Mouse (Mus musculus) small intestine, adult 2 months (tissue): ENCODE measurements at regions not wholly inside any gene's neighbourhood (a gene's known extent, or its start where the extent isn't known, plus 50 kb on each side); places are given as distances from the start of the nearest gene placed in this dataset.
A peak's percentile ranks its signal among the peaks of the same experiment; 100 is the strongest.

Experiments
- H3K27ac ChIP-seq: fragments of 200-500 bp; 2 replicates; pipeline ENCODE4 v1.5.1; 2012; ENCODE audit warnings: low read depth, low read length, control low read depth, inconsistent platforms; ENCODE audit not compliant: insufficient read depth
- H3K27me3 ChIP-seq: fragments of 200-500 bp; 2 replicates; pipeline ENCODE4 v1.6.1; 2012; ENCODE audit warnings: mild to moderate bottlenecking, moderate library complexity, low read length, inconsistent platforms; ENCODE audit not compliant: control insufficient read depth, insufficient read depth
- H3K36me3 ChIP-seq: fragments of 200-500 bp; 2 replicates; pipeline ENCODE4 v1.6.1; 2012; ENCODE audit warnings: mild to moderate bottlenecking, low read length, control low read depth, inconsistent platforms; ENCODE audit not compliant: control insufficient read depth, insufficient read depth
- H3K4me1 ChIP-seq: fragments of 200-500 bp; 2 replicates; pipeline ENCODE4 v1.6.1; 2012; ENCODE audit warnings: low read length, inconsistent platforms, mixed read lengths; ENCODE audit not compliant: control insufficient read depth, insufficient read depth, insufficient read length
- H3K4me3 ChIP-seq: fragments of 200-500 bp; 2 replicates; pipeline ENCODE4 v1.5.1; 2012; ENCODE audit warnings: low read depth, mild to moderate bottlenecking, control low read depth, inconsistent platforms, low read length, moderate library complexity
- CTCF ChIP-seq: fragments of 200-500 bp; IDR thresholded peaks from 2 replicates; pipeline ENCODE4 v1.5.1; 2012; ENCODE audit warnings: low read depth, mild to moderate bottlenecking, control low read depth, inconsistent platforms, low read length, moderate library complexity, mixed read lengths; ENCODE audit not compliant: insufficient replicate concordance, insufficient read length; ENCODE audit errors: extremely low read depth
- POLR2A ChIP-seq: fragments of 200-500 bp; IDR thresholded peaks from 2 replicates; pipeline ENCODE4 v1.6.1; 2012; ENCODE audit warnings: low read depth, mild to moderate bottlenecking, control low read depth, inconsistent platforms, low read length, moderate library complexity
- WGBS: fragments of 180-500 bp; shearing (Covaris S2); methylation state at CpG from one replicate; pipeline ENCODE4 v1.1.7; 2018; 5-methylcytosine and 5-hydroxymethylcytosine counted together

- H3K36me3 ChIP-seq, result no peaks in the 10 kb centered on the region
- TF ChIP-seq POLR2A, result no peak
- H3K27me3 ChIP-seq, result no peaks in the 10 kb centered on the region
- 61% methylated on average over 2 of the region's 2 CpGs for WGBS
- H3K27ac ChIP-seq, result no peak overlapping the region
- no peak overlapping the region for H3K4me3 ChIP-seq
- no peaks in the 10 kb centered on the region for H3K4me1 ChIP-seq
Measured at GRCm38 (mm10) chr4:131366006-131366405, 421.8 kb downstream of the Matn1 start.

DNA sequence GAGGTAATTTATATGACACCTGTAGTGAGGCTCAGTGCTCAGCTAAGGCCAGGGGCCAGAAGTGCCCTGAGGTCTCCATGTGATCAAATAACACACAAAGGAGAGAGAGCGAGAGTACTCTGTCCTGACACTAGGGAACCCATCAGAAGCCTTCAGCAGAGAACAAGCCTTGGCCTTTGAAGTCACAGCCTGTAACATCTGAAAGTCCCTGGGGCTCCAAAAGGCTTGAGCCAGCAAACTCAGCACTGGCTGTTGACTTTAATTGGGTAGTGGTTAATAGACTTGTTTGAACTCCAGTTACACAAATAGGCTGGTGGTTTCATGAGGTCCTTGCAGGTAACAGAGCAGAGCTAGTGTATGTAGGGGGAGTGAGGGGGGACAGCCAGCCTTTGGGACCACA, 422.5 kb downstream of the Matn1 start:
- TF ChIP-seq CTCF (no peak), POLR2A (no peak)
- no peaks in the 10 kb centered on the region for H3K4me1 ChIP-seq
- no peak overlapping the region for H3K4me3 ChIP-seq
- H3K27me3 ChIP-seq, result no peaks in the 10 kb centered on the region
- H3K36me3 ChIP-seq, result no peaks in the 10 kb centered on the region
- H3K27ac ChIP-seq, result no peak overlapping the region
- WGBS, result 94% methylated on average over 1 of the region's 1 CpGs

GRCm38 (mm10) chr4:131372517-131372916, 428.3 kb downstream of the Matn1 start:
- 46% methylated on average over 16 of the region's 16 CpGs for WGBS
- no peak for TF ChIP-seq CTCF
- TF ChIP-seq POLR2A, result no peak
- Histone ChIP-seq H3K27me3 (no peaks in the 10 kb centered on the region), H3K36me3 (no peaks in the 10 kb centered on the region), H3K4me3 (no peak overlapping the region), H3K27ac (no peak overlapping the region), H3K4me1 (no peaks in the 10 kb centered on the region)

DNA sequence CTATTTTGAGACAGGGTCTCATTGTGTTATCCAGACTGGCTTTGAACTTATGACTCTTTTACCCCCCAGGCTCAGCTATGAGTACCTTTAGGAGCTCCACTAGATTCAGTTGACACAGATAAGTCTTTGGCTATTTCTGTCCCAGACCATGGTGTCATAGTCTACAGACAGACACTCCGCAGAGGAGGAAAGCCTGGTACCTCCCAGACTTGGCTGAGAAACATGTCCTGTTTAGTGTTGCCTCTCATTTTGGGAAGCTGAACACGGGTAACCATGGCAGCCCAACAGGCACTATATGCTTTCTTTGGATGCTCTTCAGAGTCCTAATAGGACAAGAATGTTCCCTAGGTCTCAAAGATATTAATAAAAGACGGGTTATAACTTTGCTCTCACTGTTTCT, 429.0 kb downstream of the Matn1 start:
- TF ChIP-seq CTCF (no peak), POLR2A (no peak)
- no peaks in the 10 kb centered on the region for H3K27me3 ChIP-seq
- WGBS, result 76% methylated on average over 3 of the region's 3 CpGs
- no peak overlapping the region for H3K27ac ChIP-seq
- no peaks in the 10 kb centered on the region for H3K4me1 ChIP-seq
- H3K36me3 ChIP-seq, result no peaks in the 10 kb centered on the region
- H3K4me3 ChIP-seq, result no peak overlapping the region

DNA sequence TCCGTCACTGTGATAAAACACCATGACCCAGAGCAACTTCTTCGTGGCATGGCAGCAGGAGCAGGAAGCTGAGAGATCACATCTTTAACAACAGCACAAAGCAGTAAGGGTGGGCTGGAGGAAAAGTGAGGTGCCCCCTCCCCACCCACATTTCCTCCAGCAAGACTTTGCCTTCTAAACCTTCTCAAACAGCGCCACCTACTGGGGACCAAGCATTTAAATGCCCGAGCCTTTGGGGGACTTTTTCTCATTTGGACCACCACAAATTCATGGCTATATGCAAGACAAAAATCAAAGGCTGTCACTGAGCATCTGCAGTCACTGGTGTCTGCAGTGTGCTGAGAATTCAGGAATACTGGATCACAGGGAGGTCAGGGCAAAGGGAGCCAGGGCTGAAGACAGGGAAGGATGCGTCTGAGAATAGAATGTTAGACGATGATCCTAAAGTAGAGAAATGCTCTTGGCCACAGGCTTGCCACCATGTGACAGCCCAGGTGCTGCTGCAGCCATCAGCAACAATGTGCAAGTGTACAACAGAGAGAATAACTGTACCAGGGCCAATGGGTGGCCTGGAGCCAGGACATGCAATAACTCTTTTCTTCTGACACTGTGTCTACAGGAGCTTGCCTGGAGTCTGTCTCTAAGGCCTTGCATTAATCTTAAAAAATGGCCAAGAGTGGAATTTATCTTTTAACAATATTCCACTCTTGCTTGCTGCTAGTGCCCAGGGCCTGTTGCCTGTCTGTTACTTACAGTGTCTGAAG, 430.5 kb downstream of the Matn1 start:
- H3K4me1 ChIP-seq, result no peaks in the 10 kb centered on the region
- no peaks in the 10 kb centered on the region for H3K27me3 ChIP-seq
- WGBS, result 87% methylated on average over 6 of the region's 6 CpGs
- TF ChIP-seq POLR2A (no peak), CTCF (peak; percentile 43; the same call in 1 of the 2 replicates)
- H3K36me3 ChIP-seq, result no peaks in the 10 kb centered on the region
- no peak overlapping the region for H3K4me3 ChIP-seq
- H3K27ac ChIP-seq, result no peak overlapping the region

DNA sequence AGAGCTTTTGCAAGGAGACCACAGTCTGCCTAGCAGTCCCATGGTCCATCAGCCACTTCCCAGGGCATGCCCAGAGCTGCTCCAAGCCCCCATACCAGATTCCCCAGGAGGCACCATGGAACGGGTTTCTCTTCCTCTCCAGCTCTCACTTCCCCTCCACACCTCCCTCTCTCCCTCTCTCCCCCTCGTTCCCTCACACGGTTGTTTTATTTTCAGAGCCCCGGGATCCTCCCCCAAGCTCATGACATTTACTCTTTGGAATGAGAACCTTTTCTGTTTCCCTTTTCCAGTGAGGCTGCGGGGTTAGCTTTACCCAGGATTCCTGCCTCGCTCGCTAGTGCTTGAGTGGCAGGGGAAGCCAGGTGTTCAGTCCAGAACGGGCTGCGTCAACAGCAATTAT, 436.9 kb downstream of the Matn1 start:
- Histone ChIP-seq H3K4me1 (no peaks in the 10 kb centered on the region), H3K27me3 (no peaks in the 10 kb centered on the region), H3K36me3 (no peaks in the 10 kb centered on the region), H3K27ac (no peak overlapping the region), H3K4me3 (no peak overlapping the region)
- no peak for TF ChIP-seq POLR2A
- TF ChIP-seq CTCF, result no peak
- WGBS, result 62% methylated on average over 9 of the region's 9 CpGs

- Histone ChIP-seq H3K27me3 (no peaks in the 10 kb centered on the region), H3K36me3 (no peaks in the 10 kb centered on the region), H3K27ac (no peak overlapping the region), H3K4me3 (no peak overlapping the region), H3K4me1 (no peaks in the 10 kb centered on the region)
- 86% methylated on average over 7 of the region's 7 CpGs for WGBS
- TF ChIP-seq CTCF, result no peak
- TF ChIP-seq POLR2A, result no peak
Measured at GRCm38 (mm10) chr4:131381529-131381928, 437.3 kb downstream of the Matn1 start.

GRCm38 (mm10) chr4:131383862-131384261, 439.7 kb downstream of the Matn1 start:
- H3K36me3 ChIP-seq, result no peaks in the 10 kb centered on the region
- no peak overlapping the region for H3K4me3 ChIP-seq
- TF ChIP-seq POLR2A (no peak), CTCF (no peak)
- 75% methylated on average over 5 of the region's 5 CpGs for WGBS
- H3K4me1 ChIP-seq, result no peaks in the 10 kb centered on the region
- H3K27me3 ChIP-seq, result no peaks in the 10 kb centered on the region
- H3K27ac ChIP-seq, result no peak overlapping the region
